Mouse (Mus musculus): ENCODE results near the gene Nudt3. TPM values are rescaled to one million over a fixed set of nuclear protein-coding genes. Genes with fewer than 3 reads are reported as not detected.

Nudt3 gene
- total and polyA plus RNA-seq, 3 experiments, result 54.4 to 69.2 (median 58.3) TPM

DNA sequence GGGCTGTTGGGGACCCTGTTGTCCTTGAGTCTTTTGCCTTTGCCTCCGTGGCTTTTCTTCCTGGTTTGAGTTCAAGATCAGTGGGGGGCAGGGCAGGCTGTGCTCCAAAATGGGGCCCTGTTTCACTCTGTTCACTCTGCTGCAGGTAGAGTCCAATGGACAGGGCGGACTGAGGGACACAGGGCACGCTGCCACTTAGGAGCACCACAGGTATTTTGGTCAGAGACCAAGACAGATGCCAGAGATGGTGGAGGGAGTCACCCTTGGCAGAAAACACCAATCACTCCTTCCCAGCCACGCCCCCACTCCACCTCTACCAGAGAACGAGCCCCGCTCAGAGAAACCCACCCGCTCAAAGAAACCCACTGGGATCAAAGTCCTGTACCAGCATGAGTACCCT, 22.5 kb upstream of the Nudt3 start:
- Histone ChIP-seq H3K4me1 (ENCODE audit: control insufficient read depth in 1 of 2, insufficient read depth in 2 of 2) (peaks cover 10 to 14% of the 10 kb centered on the region in 2 experiments), H3K9ac (ENCODE audit: insufficient read depth, low read depth) (no peak overlapping the region), H3K27me3 (replicated peaks) (peaks cover 6% of the 10 kb centered on the region), H3K36me3 (replicated peaks in 1 of 2; ENCODE audit: control insufficient read depth in 1 of 2, insufficient read depth in 1 of 2, low read length in 1 of 2) (no peaks in the 10 kb centered on the region), H3K4me3 (replicated peaks in 1 of 3; ENCODE audit: low read depth in 2 of 3, low read length in 2 of 3, poor library complexity in 1 of 3) (no peak overlapping the region), H3K9me3 (replicated peaks; ENCODE audit: low read length) (peaks cover 2% of the 10 kb centered on the region), H3K4me2 (ENCODE audit: insufficient read depth, low read depth, poor library complexity, severe bottlenecking) (no peak overlapping the region), H3K79me2 (replicated peaks; ENCODE audit: control insufficient read depth, extremely low read depth, insufficient read depth, poor library complexity, severe bottlenecking) (no peaks in the 10 kb centered on the region), H3K27ac (ENCODE audit: insufficient read depth, low read depth) (no peak overlapping the region)
- in situ Hi-C loops (cut with MboI; ENCODE audit: low pct_ligation_motif_present, low pct_unique_long_range_greater_than_20kb, low sequenced_read_pairs), result loop anchor here (10.0 kb wide), 1 partner anchor 119 kb away; no protein-coding TSS in a partner anchor
- dilution Hi-C loops (cut with MboI; ENCODE audit: extremely low pct_ligation_motif_present, extremely low pct_unique_long_range_greater_than_20kb, low sequenced_read_pairs), result no loop called here
- TF ChIP-seq MAX (IDR thresholded peaks at IDR 0.05; ENCODE audit: low read length), result no peak
- TF ChIP-seq MYC (IDR thresholded peaks at IDR 0.05; ENCODE audit: low read depth, low read length), result no peak
- no peak for TF ChIP-seq ELF1 (IDR thresholded peaks at IDR 0.05; ENCODE audit: low read depth, low read length)
- no peak for TF ChIP-seq NRF1 (IDR thresholded peaks at IDR 0.05; ENCODE audit: low read depth, low read length)
- no peak for TF ChIP-seq MXI1 (IDR thresholded peaks at IDR 0.05; ENCODE audit: low read depth, low read length)
- no peak for TF ChIP-seq KAT2A (IDR thresholded peaks at IDR 0.05; ENCODE audit: insufficient replicate concordance, low read length)
- no peak for TF ChIP-seq EP300 (IDR thresholded peaks at IDR 0.05; ENCODE audit: low read length)
- no peak for TF ChIP-seq CHD1 (IDR thresholded peaks at IDR 0.05; ENCODE audit: low read depth, low read length)
- no peak for TF ChIP-seq POLR2AphosphoS2 (IDR thresholded peaks at IDR 0.05; ENCODE audit: low read depth, low read length)
- no peak for TF ChIP-seq JUN (IDR thresholded peaks at IDR 0.05; ENCODE audit: insufficient read depth, low read depth, low read length)
- no peak for TF ChIP-seq RAD21 (IDR thresholded peaks at IDR 0.05; ENCODE audit: low read depth, low read length)
- no peak for TF ChIP-seq CHD2 (IDR thresholded peaks at IDR 0.05; ENCODE audit: low read length)
- no peak for TF ChIP-seq ZMIZ1 (IDR thresholded peaks at IDR 0.05; ENCODE audit: low read depth, low read length)
- TF ChIP-seq NELFE (IDR thresholded peaks at IDR 0.05; ENCODE audit: low read depth, low read length), result no peak
- TF ChIP-seq E2F4 (IDR thresholded peaks at IDR 0.05; ENCODE audit: insufficient replicate concordance, low read depth, low read length), result no peak
- no peak for TF ChIP-seq POLR2A (IDR thresholded peaks at IDR 0.05; ENCODE audit: low read depth, low read length)
- no peak for TF ChIP-seq JUND (conservative IDR thresholded peaks at IDR 0.05; ENCODE audit: low read depth, low read length)
- no peak for TF ChIP-seq TCF12 (IDR thresholded peaks at IDR 0.05; ENCODE audit: low read depth, low read length)
- DNase-seq (ENCODE audit: extremely low read depth), result no peak

- Histone ChIP-seq H3K4me2 (ENCODE audit: insufficient read depth, low read depth, poor library complexity, severe bottlenecking) (no peak overlapping the region), H3K9me3 (replicated peaks; ENCODE audit: low read length) (peaks cover 2% of the 10 kb centered on the region), H3K79me2 (replicated peaks; ENCODE audit: control insufficient read depth, extremely low read depth, insufficient read depth, poor library complexity, severe bottlenecking) (no peaks in the 10 kb centered on the region), H3K4me3 (replicated peaks in 1 of 3; ENCODE audit: low read depth in 2 of 3, low read length in 2 of 3, poor library complexity in 1 of 3) (no peak overlapping the region), H3K4me1 (ENCODE audit: control insufficient read depth in 1 of 2, insufficient read depth in 2 of 2) (peaks cover 8 to 10% of the 10 kb centered on the region in 2 experiments), H3K27ac (ENCODE audit: insufficient read depth, low read depth) (no peak overlapping the region), H3K36me3 (replicated peaks in 1 of 2; ENCODE audit: control insufficient read depth in 1 of 2, insufficient read depth in 1 of 2, low read length in 1 of 2) (no peaks in the 10 kb centered on the region), H3K27me3 (replicated peaks) (peaks cover 6% of the 10 kb centered on the region), H3K9ac (ENCODE audit: insufficient read depth, low read depth) (no peak overlapping the region)
- in situ Hi-C loops (cut with MboI; ENCODE audit: low pct_ligation_motif_present, low pct_unique_long_range_greater_than_20kb, low sequenced_read_pairs) (loop anchor here (10.0 kb wide), 1 partner anchor 120 kb away; no protein-coding TSS in a partner anchor), dilution Hi-C loops (cut with MboI; ENCODE audit: extremely low pct_ligation_motif_present, extremely low pct_unique_long_range_greater_than_20kb, low sequenced_read_pairs) (no loop called here)
- no peak for DNase-seq (ENCODE audit: extremely low read depth)
- no peak for TF ChIP-seq E2F4 (IDR thresholded peaks at IDR 0.05; ENCODE audit: insufficient replicate concordance, low read depth, low read length)
- peak; percentile 21 to 39; a peak in 3 of 4 replicates for TF ChIP-seq CTCF (conservative IDR thresholded peaks at IDR 0.05 in 1 of 2, IDR thresholded peaks at IDR 0.05 in 1 of 2; ENCODE audit: low read depth in 2 of 2, low read length in 2 of 2)
- TF ChIP-seq NELFE (IDR thresholded peaks at IDR 0.05; ENCODE audit: low read depth, low read length), result no peak
- TF ChIP-seq HCFC1 (IDR thresholded peaks at IDR 0.05; ENCODE audit: low read depth, low read length), result no peak
These were observed 21.3 kb upstream of the Nudt3 start for GRCm38 (mm10) chr17:27644572-27644971.
